Mouse (Mus musculus): ENCODE results near the gene Magix. TPM values are rescaled to one million over a fixed set of nuclear protein-coding genes. Genes with fewer than 3 reads are reported as not detected.

The Magix gene
- polyA plus RNA-seq, 1 experiment from 2014 or later, result 0.04 TPM

- peak; percentile 44; the same call in 1 of the 2 replicates for ATAC-seq
- Histone ChIP-seq H3K9me3 (replicated peaks) (no peaks in the 10 kb centered on the region), H3K4me3 (peak overlapping the region; percentile 41)
These were observed 7.3 kb downstream of the Magix start for GRCm38 (mm10) chrX:7673578-7674281.

DNA sequence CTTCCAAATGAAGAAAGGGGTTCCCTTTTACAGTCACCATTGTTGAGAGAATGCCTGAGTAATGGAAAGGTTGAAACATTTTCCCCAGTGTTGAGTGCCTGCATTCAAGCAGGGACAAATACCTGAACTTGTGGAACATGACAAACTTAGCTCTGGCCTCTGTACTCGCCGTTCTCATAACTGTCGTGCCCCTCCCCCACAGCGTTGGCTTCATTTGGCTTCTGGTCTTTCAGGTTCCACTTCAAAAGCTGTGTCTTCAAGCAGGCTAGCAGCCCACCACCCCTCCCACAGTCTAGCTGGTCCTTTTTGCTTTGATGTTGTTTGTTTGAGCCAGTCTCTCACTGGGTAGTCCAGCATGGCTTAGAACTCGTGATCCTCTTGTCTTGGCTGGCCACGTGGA is 8.3 kb downstream of the Magix start:
- peaks cover 28% of the 10 kb centered on the region for H3K4me1 ChIP-seq
- H3K4me3 ChIP-seq, result no peak overlapping the region
- ATAC-seq, result no peak
- 0 out of 2 replicates have a peak, but pooled peaks cover 3% of the 10 kb centered on the region for H3K36me3 ChIP-seq
- no peaks in the 10 kb centered on the region for H3K9me3 ChIP-seq (replicated peaks)
- no peak overlapping the region for H3K9ac ChIP-seq
- H3K27ac ChIP-seq, result no peak overlapping the region
- H3K4me2 ChIP-seq, result no peak overlapping the region
- no peaks in the 10 kb centered on the region for H3K27me3 ChIP-seq (replicated peaks)
- WGBS (ENCODE audit: insufficient replicate concordance), result 30% methylated on average over 6 of the region's 6 CpGs

More at GRCm38 (mm10) chrX:7673578-7674281, 7.3 kb downstream of the Magix start:
- Histone ChIP-seq H3K36me3 (0 out of 2 replicates have a peak, but pooled peaks cover 1% of the 10 kb centered on the region), H3K27me3 (replicated peaks) (no peaks in the 10 kb centered on the region), H3K4me1 (peaks cover 28% of the 10 kb centered on the region), H3K4me2 (peak overlapping the region; percentile 67), H3K27ac (peak overlapping the region; percentile 12; the same call in 1 of the 2 replicates), H3K9ac (peak overlapping the region; percentile 50; the same call in 1 of the 2 replicates)
- WGBS (ENCODE audit: insufficient replicate concordance), result 25% methylated on average over 12 of the region's 12 CpGs

DNA sequence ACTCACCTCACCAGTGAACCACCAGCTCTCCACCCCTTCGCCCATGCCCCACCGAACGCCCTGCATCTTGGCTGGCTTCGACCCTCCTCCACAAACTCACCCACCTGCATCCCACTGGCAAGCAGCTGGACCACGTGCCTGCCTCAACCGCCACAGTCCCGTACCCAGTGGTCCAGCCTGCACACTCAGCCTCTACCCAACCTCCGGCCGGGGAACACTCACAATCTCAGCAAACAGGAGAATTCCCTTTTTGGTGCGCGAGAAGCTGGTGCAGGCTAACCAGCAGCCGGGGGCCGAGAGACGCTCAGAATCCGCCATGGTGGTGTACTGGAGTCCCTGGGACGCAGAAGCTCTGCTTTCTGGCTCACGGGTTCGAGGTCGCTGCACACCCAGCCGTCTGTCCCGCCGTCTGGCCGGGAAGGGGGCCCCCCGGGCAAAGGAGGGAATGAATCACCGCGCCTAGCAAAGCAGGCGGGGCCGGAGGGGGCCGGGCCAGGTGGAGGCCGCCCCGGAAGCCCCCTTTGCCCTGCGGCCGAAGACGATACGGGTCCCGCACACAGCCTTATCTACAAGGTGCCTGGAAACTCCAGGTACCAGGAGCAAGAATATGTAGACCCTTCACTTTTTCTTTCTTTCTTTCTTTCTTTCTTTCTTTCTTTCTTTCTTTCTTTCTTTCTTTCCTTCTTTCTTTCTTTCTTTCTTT is 10.0 kb downstream of the Magix start, which contains the start of gene Plp2:
Gene Plp2 (minus strand): TSS at position 470 of the 703 bp plus-strand sequence.
- Histone ChIP-seq H3K4me3 (peak within 1 kb of the TSS; percentile 55), H3K4me2 (peak within 1 kb of the TSS; percentile 74), H3K9ac (peak within 1 kb of the TSS; percentile 53), H3K4me1 (peaks cover 28% of the 10 kb centered on the region), H3K27me3 (replicated peaks) (no peaks in the 10 kb centered on the region), H3K27ac (0 out of 2 replicates have a peak within 1 kb of the TSS, but pooled peaks have one; percentile 6), H3K9me3 (replicated peaks) (no peaks in the 10 kb centered on the region), H3K36me3 (peaks cover 7% of the 10 kb centered on the region)
- WGBS (ENCODE audit: insufficient replicate concordance), result 10% methylated on average over 33 of the region's 36 CpGs
- peak; percentile 35 for ATAC-seq

DNA sequence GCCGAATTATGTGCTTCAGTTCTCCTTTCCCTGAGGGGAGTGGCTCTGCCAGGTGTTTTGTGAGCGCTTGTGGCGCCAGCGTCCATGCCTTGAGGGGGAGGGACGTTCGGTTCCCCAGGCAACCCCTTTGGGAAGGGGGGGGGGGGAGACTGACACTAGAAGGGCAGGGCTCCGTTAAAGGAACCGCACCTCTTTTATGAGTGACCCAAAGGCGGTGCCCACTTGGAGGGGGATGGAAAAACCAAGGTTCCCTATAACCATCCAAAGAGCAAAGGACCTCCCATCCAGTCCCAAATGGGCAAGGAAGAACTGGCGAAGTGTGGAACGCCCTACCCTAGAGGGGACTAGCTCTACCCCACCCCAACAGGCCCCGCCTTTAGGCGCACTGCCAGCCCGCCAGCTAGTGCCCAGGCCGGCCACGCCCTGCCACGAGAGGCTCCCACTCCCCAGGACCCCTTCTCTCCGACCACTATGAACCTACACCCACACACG is 10.6 kb downstream of the Magix start:
- no peaks in the 10 kb centered on the region for H3K9me3 ChIP-seq (replicated peaks)
- WGBS (ENCODE audit: insufficient replicate concordance), result 18% methylated on average over 17 of the region's 19 CpGs
- no peaks in the 10 kb centered on the region for H3K27me3 ChIP-seq (replicated peaks)
- ATAC-seq, result peak; percentile 71
- no peak overlapping the region for H3K27ac ChIP-seq
- H3K4me1 ChIP-seq, result peaks cover 28% of the 10 kb centered on the region
- H3K4me3 ChIP-seq, result peak overlapping the region; percentile 55
- H3K4me2 ChIP-seq, result peak overlapping the region; percentile 74
- H3K36me3 ChIP-seq, result peaks cover 7% of the 10 kb centered on the region
- H3K9ac ChIP-seq, result peak overlapping the region; percentile 53

DNA sequence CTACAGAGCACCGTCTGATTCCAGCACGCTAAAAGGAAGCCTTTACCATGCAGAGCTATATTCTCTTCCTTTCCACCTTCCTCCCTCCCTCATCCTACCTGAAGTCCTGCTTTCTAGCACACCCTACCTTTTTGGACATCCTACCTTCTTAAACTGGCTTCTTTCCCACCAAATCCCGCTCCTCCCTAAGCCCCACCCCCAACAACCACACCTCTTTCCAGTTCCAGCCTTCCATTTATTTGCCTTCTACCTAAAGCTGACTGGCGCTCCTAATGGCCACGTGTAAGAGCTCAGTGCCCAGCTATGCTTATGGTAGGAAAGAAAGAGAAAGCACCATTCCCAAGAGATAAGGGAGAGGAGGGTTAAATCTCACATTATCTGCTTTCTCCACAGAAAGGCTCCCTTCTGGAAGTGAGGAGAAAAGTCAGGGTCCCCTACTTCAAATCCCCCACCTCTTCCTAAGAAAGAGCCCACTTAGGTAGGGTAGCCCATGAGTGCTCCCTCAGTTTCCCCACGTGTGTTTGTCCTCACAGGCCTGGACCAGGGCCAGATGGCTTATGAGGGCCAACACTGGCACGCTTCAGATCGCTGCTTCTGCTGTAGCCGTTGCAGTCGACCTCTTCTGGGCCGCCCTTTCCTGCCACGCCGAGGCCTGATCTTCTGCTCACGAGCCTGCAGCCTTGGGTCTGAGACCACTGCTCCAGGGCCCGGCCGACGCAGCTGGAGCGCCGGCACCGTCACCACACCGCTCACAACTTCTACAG is 15.1 kb downstream of the Magix start:
- Histone ChIP-seq H3K4me1 (peaks cover 13% of the 10 kb centered on the region), H3K27ac (no peak overlapping the region), H3K9ac (no peak overlapping the region), H3K4me2 (no peak overlapping the region), H3K36me3 (peaks cover 12% of the 10 kb centered on the region), H3K9me3 (replicated peaks) (no peaks in the 10 kb centered on the region), H3K27me3 (replicated peaks) (no peaks in the 10 kb centered on the region), H3K4me3 (no peak overlapping the region)
- 69% methylated on average over 21 of the region's 21 CpGs for WGBS (ENCODE audit: insufficient replicate concordance)
- no peak for ATAC-seq

DNA sequence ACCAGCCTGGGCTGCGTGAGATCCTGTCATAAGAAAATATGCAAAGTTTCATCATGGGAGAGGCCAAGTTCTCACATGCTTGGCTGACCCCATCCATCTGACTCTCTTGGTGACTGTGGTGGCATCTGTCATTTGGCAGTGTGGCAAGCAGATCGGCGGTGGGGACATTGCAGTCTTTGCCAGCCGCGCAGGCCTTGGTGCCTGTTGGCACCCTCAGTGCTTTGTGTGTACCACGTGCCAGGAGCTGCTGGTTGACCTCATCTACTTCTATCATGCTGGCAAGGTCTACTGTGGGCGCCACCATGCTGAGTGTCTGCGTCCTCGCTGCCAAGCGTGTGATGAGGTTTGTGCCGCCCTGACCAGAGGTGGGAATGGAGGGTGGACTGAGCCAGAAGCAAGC is 16.3 kb downstream of the Magix start:
- no peak overlapping the region for H3K4me3 ChIP-seq
- no peak for ATAC-seq
- no peak overlapping the region for H3K27ac ChIP-seq
- H3K27me3 ChIP-seq (replicated peaks), result no peaks in the 10 kb centered on the region
- H3K4me2 ChIP-seq, result no peak overlapping the region
- 86% methylated on average over 11 of the region's 11 CpGs for WGBS (ENCODE audit: insufficient replicate concordance)
- no peak overlapping the region for H3K9ac ChIP-seq
- H3K4me1 ChIP-seq, result peaks cover 2% of the 10 kb centered on the region
- no peaks in the 10 kb centered on the region for H3K9me3 ChIP-seq (replicated peaks)
- H3K36me3 ChIP-seq, result peaks cover 12% of the 10 kb centered on the region

DNA sequence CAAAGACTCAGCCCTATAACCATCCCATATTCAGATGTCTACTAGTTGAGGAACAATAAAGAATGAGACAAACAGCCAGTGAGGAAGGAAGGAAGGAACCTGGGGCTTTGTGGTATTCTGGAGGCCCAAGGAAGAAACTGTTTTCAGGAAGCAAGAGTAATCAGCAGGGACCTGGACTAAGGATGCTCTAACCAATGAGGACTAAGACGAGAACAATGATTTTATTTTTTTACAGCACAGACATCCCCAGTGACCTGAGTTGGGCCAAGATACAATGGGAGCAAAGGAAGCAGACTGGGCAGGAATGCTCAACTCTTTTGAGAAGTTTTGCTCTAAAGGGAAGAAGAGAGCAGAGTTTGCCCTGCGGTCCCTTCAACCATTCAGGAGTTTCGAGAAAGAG is 18.1 kb downstream of the Magix start:
- WGBS (ENCODE audit: insufficient replicate concordance), result 51% methylated on average over 3 of the region's 3 CpGs
- no peak overlapping the region for H3K4me2 ChIP-seq
- no peaks in the 10 kb centered on the region for H3K9me3 ChIP-seq (replicated peaks)
- H3K27ac ChIP-seq, result no peak overlapping the region
- no peak for ATAC-seq
- H3K36me3 ChIP-seq, result peaks cover 9% of the 10 kb centered on the region
- no peak overlapping the region for H3K4me3 ChIP-seq
- H3K4me1 ChIP-seq, result peaks cover 6% of the 10 kb centered on the region; the same call in 1 of the 2 replicates
- no peaks in the 10 kb centered on the region for H3K27me3 ChIP-seq (replicated peaks)
- H3K9ac ChIP-seq, result no peak overlapping the region

DNA sequence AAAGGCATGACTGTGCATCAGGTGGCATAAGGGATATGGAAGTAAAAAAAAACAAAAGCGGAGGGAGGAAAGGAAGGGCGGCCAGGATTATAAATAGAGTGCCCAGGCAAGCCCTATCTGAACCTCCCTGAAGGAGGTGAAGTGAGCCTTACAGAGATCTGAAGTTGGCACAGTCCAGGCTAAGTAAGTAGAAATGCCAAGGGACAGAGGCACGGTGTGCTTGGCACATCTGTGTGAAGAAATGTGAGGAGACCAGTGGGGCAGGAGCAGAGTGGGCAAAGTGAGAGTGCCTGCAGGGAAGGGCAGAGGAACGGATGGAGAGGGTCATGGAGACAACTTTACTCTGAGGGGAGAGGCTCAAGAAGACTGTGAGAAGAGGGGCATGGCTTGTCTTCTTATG is 20.0 kb downstream of the Magix start:
- WGBS (ENCODE audit: insufficient replicate concordance), result 69% methylated on average over 4 of the region's 4 CpGs
- no peaks in the 10 kb centered on the region for H3K9me3 ChIP-seq (replicated peaks)
- H3K4me3 ChIP-seq, result no peak overlapping the region
- H3K27me3 ChIP-seq (replicated peaks), result no peaks in the 10 kb centered on the region
- ATAC-seq, result no peak
- H3K4me2 ChIP-seq, result no peak overlapping the region
- 0 out of 2 replicates have a peak, but pooled peaks cover 4% of the 10 kb centered on the region for H3K36me3 ChIP-seq
- no peak overlapping the region for H3K9ac ChIP-seq
- peaks cover 12% of the 10 kb centered on the region; the same call in 1 of the 2 replicates for H3K4me1 ChIP-seq
- H3K27ac ChIP-seq, result no peak overlapping the region

GRCm38 (mm10) chrX:7658785-7659589 is 22.1 kb downstream of the Magix start:
- Histone ChIP-seq H3K4me2 (peak overlapping the region; percentile 67; the same call in 1 of the 2 replicates), H3K36me3 (0 out of 2 replicates have a peak, but pooled peaks cover 2% of the 10 kb centered on the region), H3K4me3 (no peak overlapping the region; the same call in 1 of the 2 replicates), H3K9me3 (replicated peaks) (no peaks in the 10 kb centered on the region), H3K27ac (no peak overlapping the region), H3K4me1 (peaks cover 12% of the 10 kb centered on the region; the same call in 1 of the 2 replicates), H3K27me3 (replicated peaks) (no peaks in the 10 kb centered on the region), H3K9ac (no peak overlapping the region)
- 66% methylated on average over 11 of the region's 11 CpGs for WGBS (ENCODE audit: insufficient replicate concordance)
- ATAC-seq, result no peak

DNA sequence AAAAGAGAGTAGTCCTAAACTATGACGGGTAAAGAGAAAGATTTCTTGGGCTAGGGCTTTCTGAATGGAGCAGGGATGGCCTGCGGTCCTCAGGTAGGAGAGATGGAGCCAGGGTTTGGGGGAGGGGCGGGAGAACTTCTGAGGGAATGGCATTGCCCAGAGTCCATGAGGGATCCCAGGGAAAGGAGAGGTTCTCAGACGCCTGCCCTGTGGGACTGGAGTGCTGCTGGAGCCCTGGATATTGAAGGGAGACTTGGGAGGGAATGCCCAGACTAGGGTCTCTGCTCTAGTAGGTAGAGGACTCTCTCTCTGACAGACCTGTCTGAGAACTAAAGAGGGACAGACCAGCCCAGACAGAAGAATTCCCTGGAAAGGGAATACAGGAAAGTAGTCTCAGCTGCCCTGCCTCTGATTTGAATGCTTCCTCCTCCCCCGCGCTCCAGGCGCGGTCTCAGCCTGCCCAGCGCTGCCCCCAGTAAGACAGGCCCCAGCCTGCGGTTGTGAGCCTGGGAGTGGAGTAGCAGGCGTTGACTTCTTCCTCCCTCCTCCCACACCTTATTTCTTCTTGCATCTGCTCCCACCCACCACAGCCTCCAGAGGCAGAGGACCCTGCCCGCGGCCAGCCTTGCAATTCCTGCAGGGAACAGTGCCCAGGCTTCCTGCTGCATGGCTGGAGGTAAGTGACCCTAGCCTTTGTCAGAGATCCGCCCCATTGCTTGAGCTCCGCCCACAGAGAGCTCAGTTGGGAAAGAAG is 22.8 kb downstream of the Magix start:
- no peaks in the 10 kb centered on the region for H3K9me3 ChIP-seq (replicated peaks)
- peaks cover 12% of the 10 kb centered on the region; the same call in 1 of the 2 replicates for H3K4me1 ChIP-seq
- H3K4me2 ChIP-seq, result peak overlapping the region; percentile 67
- H3K36me3 ChIP-seq, result no peaks in the 10 kb centered on the region
- ATAC-seq, result 0 out of 2 replicates have a peak, but pooled peaks have one; percentile 27
- no peak overlapping the region for H3K27ac ChIP-seq
- no peak overlapping the region for H3K9ac ChIP-seq
- WGBS (ENCODE audit: insufficient replicate concordance), result 19% methylated on average over 15 of the region's 15 CpGs
- no peaks in the 10 kb centered on the region for H3K27me3 ChIP-seq (replicated peaks)
- H3K4me3 ChIP-seq, result peak overlapping the region; percentile 54

Measured in liver, embryonic 12.5 days (tissue).